Mouse (Mus musculus): ENCODE measurements around the gene Crbn. TPM values are rescaled to one million over a fixed set of nuclear protein-coding genes. Genes with fewer than 3 reads are reported as not detected.

Gene Crbn
- polyA plus RNA-seq, 1 experiment = 25.1 TPM

- no peak overlapping the region for H3K27ac ChIP-seq (ENCODE audit: control insufficient read depth, insufficient read depth, low read depth, low read length)
- no peaks in the 10 kb centered on the region for H3K4me1 ChIP-seq (ENCODE audit: control insufficient read depth, insufficient read depth, low read length)
- TF ChIP-seq CTCF (IDR thresholded peaks at IDR 0.05; ENCODE audit: control insufficient read depth, insufficient read depth, insufficient replicate concordance, low read depth, low read length) = no peak
- no peak for TF ChIP-seq POLR2A (IDR thresholded peaks at IDR 0.05; ENCODE audit: control insufficient read depth, low read depth, low read length)
- no peaks in the 10 kb centered on the region for H3K36me3 ChIP-seq (ENCODE audit: control insufficient read depth, insufficient read depth, low read length)
- H3K27me3 ChIP-seq (ENCODE audit: control insufficient read depth, insufficient read depth, low read length) = no peaks in the 10 kb centered on the region
- no peak overlapping the region for H3K4me3 ChIP-seq (ENCODE audit: control insufficient read depth, low read depth, low read length)
Observed at GRCm38 (mm10) chr6:106747804-106748203, 52.1 kb downstream of the Crbn start.

DNA sequence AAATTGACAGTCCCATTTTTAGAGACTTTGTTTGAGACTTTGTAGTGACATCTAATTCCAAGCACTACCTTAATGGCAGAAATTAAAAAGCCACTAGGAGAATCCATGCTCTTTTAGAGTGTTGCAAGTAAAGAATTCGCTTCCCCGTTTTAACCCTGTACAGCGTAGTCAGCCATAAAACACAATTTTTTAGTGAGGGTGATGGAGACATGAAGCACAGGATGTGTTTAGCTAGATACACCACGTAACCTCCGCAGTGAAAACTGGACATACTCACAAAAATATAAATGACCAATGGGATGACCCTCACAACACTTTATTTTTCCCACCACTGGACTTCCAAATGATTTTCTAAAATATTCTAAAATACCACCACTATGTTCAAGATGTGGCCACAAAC, 52.6 kb downstream of the Crbn start:
- Histone ChIP-seq H3K27ac (ENCODE audit: control insufficient read depth, insufficient read depth, low read depth, low read length) (no peak overlapping the region), H3K4me1 (ENCODE audit: control insufficient read depth, insufficient read depth, low read length) (no peaks in the 10 kb centered on the region), H3K36me3 (ENCODE audit: control insufficient read depth, insufficient read depth, low read length) (no peaks in the 10 kb centered on the region), H3K4me3 (ENCODE audit: control insufficient read depth, low read depth, low read length) (no peak overlapping the region), H3K27me3 (ENCODE audit: control insufficient read depth, insufficient read depth, low read length) (no peaks in the 10 kb centered on the region)
- TF ChIP-seq CTCF (IDR thresholded peaks at IDR 0.05; ENCODE audit: control insufficient read depth, insufficient read depth, insufficient replicate concordance, low read depth, low read length) (no peak), POLR2A (IDR thresholded peaks at IDR 0.05; ENCODE audit: control insufficient read depth, low read depth, low read length) (no peak)

DNA sequence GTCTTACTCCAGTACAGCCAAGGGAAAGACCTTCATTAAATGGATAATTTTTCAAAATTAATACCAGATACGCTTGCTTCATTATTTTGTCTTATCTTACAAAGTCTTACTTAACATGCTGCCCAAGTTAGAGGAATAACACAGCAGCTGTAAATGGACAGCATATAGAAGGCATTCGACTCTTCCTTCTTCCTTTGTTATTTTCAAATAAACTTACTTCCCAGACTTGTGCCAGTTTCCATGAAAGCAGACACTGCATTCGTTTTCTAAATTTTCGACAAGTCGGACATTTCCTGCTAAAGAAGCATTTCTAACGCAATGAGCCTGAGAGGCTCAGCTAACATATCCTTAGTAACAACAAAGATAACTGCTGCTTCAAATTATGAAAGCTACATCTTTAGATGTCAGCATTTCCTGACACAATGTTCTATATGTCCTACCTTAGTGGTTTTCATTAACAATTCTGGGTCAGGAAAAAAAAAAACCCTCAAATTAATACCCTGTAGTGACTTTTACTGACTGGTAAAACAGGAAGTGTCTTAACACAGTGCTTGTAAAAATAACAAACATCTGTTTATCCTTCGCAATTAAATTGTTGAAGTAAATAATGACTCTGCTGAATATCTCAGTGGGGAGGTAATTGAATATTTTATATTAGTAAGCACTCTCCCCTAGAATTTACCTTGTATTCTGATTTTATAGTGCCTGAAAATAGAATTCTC, 54.0 kb downstream of the Crbn start:
- Histone ChIP-seq H3K27ac (ENCODE audit: control insufficient read depth, insufficient read depth, low read depth, low read length) (no peak overlapping the region), H3K4me3 (ENCODE audit: control insufficient read depth, low read depth, low read length) (no peak overlapping the region), H3K36me3 (ENCODE audit: control insufficient read depth, insufficient read depth, low read length) (no peaks in the 10 kb centered on the region), H3K27me3 (ENCODE audit: control insufficient read depth, insufficient read depth, low read length) (no peaks in the 10 kb centered on the region), H3K4me1 (ENCODE audit: control insufficient read depth, insufficient read depth, low read length) (no peaks in the 10 kb centered on the region)
- TF ChIP-seq CTCF (IDR thresholded peaks at IDR 0.05; ENCODE audit: control insufficient read depth, insufficient read depth, insufficient replicate concordance, low read depth, low read length) (no peak), POLR2A (IDR thresholded peaks at IDR 0.05; ENCODE audit: control insufficient read depth, low read depth, low read length) (no peak)

GRCm38 (mm10) chr6:106743556-106744233, 56.2 kb downstream of the Crbn start:
- H3K36me3 ChIP-seq (ENCODE audit: control insufficient read depth, insufficient read depth, low read length) = no peaks in the 10 kb centered on the region
- no peak overlapping the region for H3K27ac ChIP-seq (ENCODE audit: control insufficient read depth, insufficient read depth, low read depth, low read length)
- TF ChIP-seq CTCF (IDR thresholded peaks at IDR 0.05; ENCODE audit: control insufficient read depth, insufficient read depth, insufficient replicate concordance, low read depth, low read length) = no peak
- no peak for TF ChIP-seq POLR2A (IDR thresholded peaks at IDR 0.05; ENCODE audit: control insufficient read depth, low read depth, low read length)
- H3K4me3 ChIP-seq (ENCODE audit: control insufficient read depth, low read depth, low read length) = no peak overlapping the region
- no peaks in the 10 kb centered on the region for H3K27me3 ChIP-seq (ENCODE audit: control insufficient read depth, insufficient read depth, low read length)
- H3K4me1 ChIP-seq (ENCODE audit: control insufficient read depth, insufficient read depth, low read length) = no peaks in the 10 kb centered on the region

GRCm38 (mm10) chr6:106740244-106740825, 59.5 kb downstream of the Crbn start:
- H3K27ac ChIP-seq (ENCODE audit: control insufficient read depth, insufficient read depth, low read depth, low read length) = no peak overlapping the region
- no peaks in the 10 kb centered on the region for H3K27me3 ChIP-seq (ENCODE audit: control insufficient read depth, insufficient read depth, low read length)
- no peaks in the 10 kb centered on the region for H3K4me1 ChIP-seq (ENCODE audit: control insufficient read depth, insufficient read depth, low read length)
- no peak for TF ChIP-seq POLR2A (IDR thresholded peaks at IDR 0.05; ENCODE audit: control insufficient read depth, low read depth, low read length)
- no peak for TF ChIP-seq CTCF (IDR thresholded peaks at IDR 0.05; ENCODE audit: control insufficient read depth, insufficient read depth, insufficient replicate concordance, low read depth, low read length)
- no peak overlapping the region for H3K4me3 ChIP-seq (ENCODE audit: control insufficient read depth, low read depth, low read length)
- H3K36me3 ChIP-seq (ENCODE audit: control insufficient read depth, insufficient read depth, low read length) = no peaks in the 10 kb centered on the region

- no peaks in the 10 kb centered on the region for H3K27me3 ChIP-seq (ENCODE audit: control insufficient read depth, insufficient read depth, low read length)
- H3K27ac ChIP-seq (ENCODE audit: control insufficient read depth, insufficient read depth, low read depth, low read length) = no peak overlapping the region
- H3K36me3 ChIP-seq (ENCODE audit: control insufficient read depth, insufficient read depth, low read length) = no peaks in the 10 kb centered on the region
- no peak overlapping the region for H3K4me3 ChIP-seq (ENCODE audit: control insufficient read depth, low read depth, low read length)
- TF ChIP-seq CTCF (IDR thresholded peaks at IDR 0.05; ENCODE audit: control insufficient read depth, insufficient read depth, insufficient replicate concordance, low read depth, low read length) (no peak), POLR2A (IDR thresholded peaks at IDR 0.05; ENCODE audit: control insufficient read depth, low read depth, low read length) (no peak)
- H3K4me1 ChIP-seq (ENCODE audit: control insufficient read depth, insufficient read depth, low read length) = no peaks in the 10 kb centered on the region
Observed at GRCm38 (mm10) chr6:106738229-106738628, 61.6 kb downstream of the Crbn start.

DNA sequence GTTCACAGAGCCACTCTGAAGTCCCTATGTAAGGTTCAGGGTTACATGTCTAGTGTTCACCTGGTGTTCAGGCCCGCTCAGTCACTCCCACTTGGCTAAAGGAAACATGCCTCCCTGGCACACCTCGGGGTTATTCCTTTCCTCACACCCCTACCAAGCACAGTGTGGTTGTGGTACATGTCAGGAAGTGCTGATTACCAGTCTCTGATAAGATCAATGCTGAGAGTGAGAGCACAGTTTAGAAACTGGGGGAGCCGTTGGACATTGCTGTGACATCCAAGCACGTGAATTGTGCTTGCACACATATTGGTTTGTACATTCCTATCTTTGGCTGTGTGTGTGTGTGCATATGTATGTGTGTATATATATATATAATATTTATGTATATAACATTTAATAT, 67.3 kb downstream of the Crbn start:
- H3K4me1 ChIP-seq (ENCODE audit: control insufficient read depth, insufficient read depth, low read length) = no peaks in the 10 kb centered on the region
- H3K27ac ChIP-seq (ENCODE audit: control insufficient read depth, insufficient read depth, low read depth, low read length) = no peak overlapping the region
- H3K4me3 ChIP-seq (ENCODE audit: control insufficient read depth, low read depth, low read length) = no peak overlapping the region

More for the DNA sequence above, 67.3 kb downstream of the Crbn start:
- Histone ChIP-seq H3K27me3 (ENCODE audit: control insufficient read depth, insufficient read depth, low read length) (no peaks in the 10 kb centered on the region), H3K36me3 (ENCODE audit: control insufficient read depth, insufficient read depth, low read length) (no peaks in the 10 kb centered on the region)
- TF ChIP-seq CTCF (IDR thresholded peaks at IDR 0.05; ENCODE audit: control insufficient read depth, insufficient read depth, insufficient replicate concordance, low read depth, low read length) = no peak
- TF ChIP-seq POLR2A (IDR thresholded peaks at IDR 0.05; ENCODE audit: control insufficient read depth, low read depth, low read length) = no peak

Other genes starting within 250 kb of the Crbn start
- gene Il5ra, start 51.0 kb downstream of the Crbn start, polyA plus RNA-seq (2012; rRNA removed) = 0.22 and 0.24 TPM in 2 replicates
- gene Trnt1, start 31.0 kb downstream of the Crbn start, polyA plus RNA-seq (2012; rRNA removed) = 17.3 and 19.1 TPM in 2 replicates